Comparison of ENCODE assay signal across 10 mouse cellular contexts in the genomic region with DNA sequence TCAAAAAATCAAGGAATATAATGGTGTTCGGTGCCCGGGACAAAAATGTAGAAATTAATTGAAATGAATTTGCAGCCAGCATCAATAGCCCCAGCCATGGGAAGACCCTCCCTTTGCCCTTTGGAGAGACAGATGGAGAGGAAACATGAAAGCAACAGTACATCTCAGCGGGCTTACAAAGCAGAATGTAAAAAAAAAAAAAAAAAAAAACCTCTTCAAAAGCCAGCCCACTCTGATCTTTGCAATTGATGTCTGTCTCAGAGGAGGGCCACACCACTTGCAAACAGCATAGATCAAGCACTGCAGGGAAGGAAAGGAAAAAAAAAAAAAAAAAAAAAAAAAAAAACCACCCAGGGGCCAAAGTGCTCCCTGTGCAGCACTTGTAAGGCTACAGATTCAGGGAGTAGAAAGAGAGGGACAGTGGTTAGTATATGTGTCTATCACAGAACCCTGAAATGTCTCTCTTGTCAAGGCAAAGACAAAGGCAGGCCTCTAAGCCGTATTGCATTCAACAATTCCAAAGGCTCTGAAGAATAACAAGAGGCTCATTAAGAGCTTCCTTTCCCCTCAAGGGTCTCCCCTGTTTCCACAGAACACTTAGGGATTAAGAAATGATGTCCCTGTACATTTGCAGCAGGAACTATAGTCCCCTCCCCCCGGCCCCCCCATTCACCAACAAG. TPM values are rescaled to one million over a fixed set of nuclear protein-coding genes. Genes with fewer than 3 reads are reported as not detected.
DNase-seq lines count a peak whose midpoint lies in the region; ATAC-seq lines count a peak whose summit lies in the region.
"Had no signal": no experiment of that assay in that cellular context is flagged by ENCODE, and none has a peak within 500 bp of the region (broad histone marks: within the 10 kb centered on the region; RNA-seq: fewer than 3 reads in every experiment).

No protein-coding gene starts in this region.

- no peak overlapping the region for H3K4me2 ChIP-seq in kidney, embryonic 14.5 days (replicated peaks; ENCODE audit: low read depth, low read length)
- H3K4me2 ChIP-seq in intestine, embryonic 15.5 days (replicated peaks) = peak overlapping the region; percentile 22; the same call in 1 of the 2 replicates
- no peak overlapping the region for H3K4me2 ChIP-seq in midbrain, embryonic 15.5 days
- H3K4me2 ChIP-seq in neural tube, embryonic 15.5 days = no peak overlapping the region

- H3K4me3 ChIP-seq in kidney, embryonic 14.5 days (ENCODE audit: low read length) = no peak overlapping the region
- no peak overlapping the region for H3K4me3 ChIP-seq in intestine, embryonic 15.5 days (replicated peaks)
- H3K4me3 ChIP-seq in midbrain, embryonic 15.5 days = no peak overlapping the region
- H3K4me3 ChIP-seq in neural tube, embryonic 15.5 days (replicated peaks) = no peak overlapping the region

- no peak for ATAC-seq in kidney, embryonic 14.5 days (ENCODE audit: low FRiP score, low TSS enrichment)
- ATAC-seq in intestine, embryonic 15.5 days = no peak; the same call in 1 of the 2 replicates
- ATAC-seq in midbrain, embryonic 15.5 days (replicated peaks) = peak; percentile 75
- ATAC-seq in neural tube, embryonic 15.5 days (ENCODE audit: low FRiP score) = no peak

- WGBS in kidney, embryonic 14.5 days = 49% methylated on average over 5 of the region's 5 CpGs
- WGBS in intestine, embryonic 15.5 days = 47% methylated on average over 5 of the region's 5 CpGs
- WGBS in midbrain, embryonic 15.5 days = 15% methylated on average over 5 of the region's 5 CpGs
- WGBS in neural tube, embryonic 15.5 days = 21% methylated on average over 5 of the region's 5 CpGs

- H3K27me3 ChIP-seq in kidney, embryonic 14.5 days (ENCODE audit: control insufficient read depth, insufficient read depth, low read length) = no peaks in the 10 kb centered on the region
- no peaks in the 10 kb centered on the region for H3K27me3 ChIP-seq in intestine, embryonic 15.5 days (replicated peaks)
- no peaks in the 10 kb centered on the region for H3K27me3 ChIP-seq in midbrain, embryonic 15.5 days (replicated peaks)
- H3K27me3 ChIP-seq in neural tube, embryonic 15.5 days (replicated peaks) = no peaks in the 10 kb centered on the region

- H3K9ac ChIP-seq in kidney, embryonic 14.5 days (ENCODE audit: low read depth, low read length) = no peak overlapping the region; the same call in 1 of the 2 replicates
- no peak overlapping the region for H3K9ac ChIP-seq in intestine, embryonic 15.5 days
- H3K9ac ChIP-seq in midbrain, embryonic 15.5 days = no peak overlapping the region
- no peak overlapping the region for H3K9ac ChIP-seq in neural tube, embryonic 15.5 days (replicated peaks)

- no peaks in the 10 kb centered on the region for H3K9me3 ChIP-seq in kidney, embryonic 14.5 days (ENCODE audit: control insufficient read depth, low read length)
- no peaks in the 10 kb centered on the region for H3K9me3 ChIP-seq in intestine, embryonic 15.5 days
- no peaks in the 10 kb centered on the region for H3K9me3 ChIP-seq in midbrain, embryonic 15.5 days
- no peaks in the 10 kb centered on the region for H3K9me3 ChIP-seq in neural tube, embryonic 15.5 days (replicated peaks)

- peaks cover 22% of the 10 kb centered on the region for H3K4me1 ChIP-seq in kidney, embryonic 14.5 days (ENCODE audit: control insufficient read depth, insufficient read depth, low read length)
- H3K4me1 ChIP-seq in intestine, embryonic 15.5 days (replicated peaks) = peaks cover 34% of the 10 kb centered on the region
- H3K4me1 ChIP-seq in midbrain, embryonic 15.5 days = peaks cover 28% of the 10 kb centered on the region
- peaks cover 18% of the 10 kb centered on the region for H3K4me1 ChIP-seq in neural tube, embryonic 15.5 days

- no peak for DNase-seq in kidney, adult 18-20 months
- DNase-seq in embryo, embryonic 11 days = peak; percentile 27
- DNase-seq in urinary bladder, adult 2 months (ENCODE audit: low spot score) = no peak
- DNase-seq in adrenal gland, adult 8-10 months = no peak
- DNase-seq: gastrocnemius, postnatal 14 days; thymus, adult 18-20 months had no signal

- H3K27ac ChIP-seq in kidney, embryonic 14.5 days (ENCODE audit: low read depth, low read length) = peak overlapping the region; percentile 38; the same call in 1 of the 2 replicates
- peak overlapping the region; percentile 84; the same call in 1 of the 2 replicates for H3K27ac ChIP-seq in intestine, embryonic 15.5 days
- peak overlapping the region; percentile 45; the same call in 1 of the 2 replicates for H3K27ac ChIP-seq in midbrain, embryonic 15.5 days
- no peak overlapping the region for H3K27ac ChIP-seq in neural tube, embryonic 15.5 days (replicated peaks)

- H3K36me3 ChIP-seq in kidney, embryonic 14.5 days (ENCODE audit: control insufficient read depth, insufficient read depth, low read length) = peaks cover 6% of the 10 kb centered on the region; the same call in 1 of the 2 replicates
- H3K36me3 ChIP-seq in intestine, embryonic 15.5 days = no peaks in the 10 kb centered on the region
- H3K36me3 ChIP-seq in midbrain, embryonic 15.5 days (replicated peaks) = no peaks in the 10 kb centered on the region
- H3K36me3 ChIP-seq in neural tube, embryonic 15.5 days = peaks cover 5% of the 10 kb centered on the region; the same call in 1 of the 2 replicates

RNA-seq across cellular contexts. Expression of gene Tom1l1, which starts 24.4 kb away (rescaled TPM):
- 26.5 and 36.6 TPM in 2 replicates for polyA plus RNA-seq in kidney, embryonic 14.5 days (2014; fragmentation: Nextera tagmentation; extraction: Ambion mirVana)
- 57.3 and 59.6 TPM in 2 replicates for polyA plus RNA-seq in intestine, embryonic 15.5 days (2015; fragmentation: Nextera tagmentation; extraction: Ambion mirVana)
- polyA plus RNA-seq in midbrain, embryonic 15.5 days (2015; fragmentation: Nextera tagmentation; extraction: Ambion mirVana) = 17.9 and 18.8 TPM in 2 replicates
- polyA plus RNA-seq in urinary bladder, adult 2 months (2012; rRNA removed) = 11.1 and 15.3 TPM in 2 replicates
- 24.5 and 30.1 TPM in 2 replicates for polyA plus RNA-seq in neural tube, embryonic 15.5 days (2015; fragmentation: Nextera tagmentation; extraction: Ambion mirVana)
- total RNA-seq in adrenal gland, adult 8-10 months (2022) = 10 to 100 TPM; 27.6 to 62.7 (median 44.1) TPM

RNA-seq across cellular contexts. Expression of gene Cox11, which starts 25.8 kb away (rescaled TPM):
- polyA plus RNA-seq in kidney, embryonic 14.5 days (2014; fragmentation: Nextera tagmentation; extraction: Ambion mirVana) = 30.4 and 33.5 TPM in 2 replicates
- polyA plus RNA-seq in intestine, embryonic 15.5 days (2015; fragmentation: Nextera tagmentation; extraction: Ambion mirVana) = 34.0 and 35.9 TPM in 2 replicates
- polyA plus RNA-seq in midbrain, embryonic 15.5 days (2015; fragmentation: Nextera tagmentation; extraction: Ambion mirVana) = 42.2 and 45.3 TPM in 2 replicates
- polyA plus RNA-seq in urinary bladder, adult 2 months (2012; rRNA removed) = 15.7 and 19.4 TPM in 2 replicates
- 42.3 and 44.1 TPM in 2 replicates for polyA plus RNA-seq in neural tube, embryonic 15.5 days (2015; fragmentation: Nextera tagmentation; extraction: Ambion mirVana)
- total RNA-seq in adrenal gland, adult 8-10 months (2022) = 10 to 100 TPM; 15.9 to 22.4 (median 17.8) TPM

RNA-seq across cellular contexts. Expression of gene Stxbp4, which starts 25.9 kb away (rescaled TPM):
- 25.7 and 29.3 TPM in 2 replicates for polyA plus RNA-seq in kidney, embryonic 14.5 days (2014; fragmentation: Nextera tagmentation; extraction: Ambion mirVana)
- 13.5 and 15.3 TPM in 2 replicates for polyA plus RNA-seq in intestine, embryonic 15.5 days (2015; fragmentation: Nextera tagmentation; extraction: Ambion mirVana)
- polyA plus RNA-seq in midbrain, embryonic 15.5 days (2015; fragmentation: Nextera tagmentation; extraction: Ambion mirVana) = 21.0 and 21.4 TPM in 2 replicates
- 3.7 and 5.3 TPM in 2 replicates for polyA plus RNA-seq in urinary bladder, adult 2 months (2012; rRNA removed)
- polyA plus RNA-seq in neural tube, embryonic 15.5 days (2015; fragmentation: Nextera tagmentation; extraction: Ambion mirVana) = 15.9 and 18.3 TPM in 2 replicates
- 10 to 100 TPM; 12.1 to 20.6 (median 16.2) TPM for total RNA-seq in adrenal gland, adult 8-10 months (2022)
